Mouse (Mus musculus) liver, adult (tissue): Measurements from ENCODE around the gene Cdkn1b.

Experiments
- GATA4 ChIP-seq: IDR thresholded peaks from 2 replicates; pipeline ENCODE4 v1.6.1; 2014; ENCODE audit warnings: mild to moderate bottlenecking, low read length; ENCODE audit not compliant: insufficient replicate concordance

The Cdkn1b gene

DNA sequence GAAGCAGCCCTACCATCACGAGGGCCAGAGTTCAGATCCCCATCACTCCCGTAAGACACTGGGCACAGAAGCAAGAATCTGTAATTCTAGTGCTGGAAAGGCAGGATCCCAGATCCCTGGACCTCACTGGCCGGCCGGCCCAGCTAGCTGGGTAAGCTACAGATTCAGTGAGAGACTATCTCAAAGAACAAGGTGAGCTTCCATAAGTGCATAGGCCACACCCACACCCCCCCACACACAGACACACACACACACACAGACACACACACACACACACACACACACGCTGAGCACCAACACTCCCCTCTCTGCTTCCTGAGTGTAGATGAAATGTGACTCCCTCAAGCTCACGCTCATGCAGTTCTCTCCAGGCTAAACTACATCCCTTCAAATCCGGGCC, 29.8 kb upstream of the Cdkn1b start:
- TF ChIP-seq GATA4 = no peak

DNA sequence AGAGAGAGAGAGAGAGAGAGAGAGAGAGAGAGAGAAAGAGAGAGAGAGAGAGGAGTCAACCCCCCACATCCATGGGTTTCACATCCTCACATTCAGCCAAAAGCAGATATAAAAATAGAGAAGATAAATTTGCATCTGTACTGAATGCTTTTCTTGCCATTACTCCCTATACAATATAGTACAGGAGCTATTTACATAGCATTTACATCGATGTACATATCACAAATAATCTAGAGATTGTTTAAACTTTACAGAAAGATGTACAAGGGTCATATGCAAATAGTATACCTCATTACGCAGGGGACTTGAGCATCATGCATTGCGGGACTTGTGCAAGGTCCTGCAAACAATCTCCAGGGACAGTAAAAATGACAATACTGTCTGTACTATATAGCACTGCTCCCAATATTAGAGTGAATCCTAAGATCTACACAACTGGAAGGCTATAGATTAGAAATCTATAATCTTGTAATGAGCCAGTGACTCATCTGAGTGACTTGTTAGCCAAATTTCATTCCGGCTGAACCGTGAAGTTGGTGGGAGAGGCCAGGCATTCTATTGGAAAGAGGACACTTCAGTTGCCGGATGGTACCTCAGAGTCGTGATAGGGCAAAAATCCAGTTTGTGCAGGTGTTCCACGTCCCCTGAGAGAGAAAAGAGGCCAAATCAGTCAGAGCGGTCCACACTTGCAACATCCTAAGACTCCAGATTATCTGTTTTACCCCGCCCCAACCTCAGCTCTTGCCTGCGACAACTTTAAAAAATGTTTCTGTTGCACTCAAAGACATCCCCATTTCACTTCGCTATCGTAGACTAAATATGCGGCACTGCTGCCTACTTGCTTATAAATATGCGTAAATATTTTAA, 23.4 kb upstream of the Cdkn1b start:
- no peak for TF ChIP-seq GATA4

DNA sequence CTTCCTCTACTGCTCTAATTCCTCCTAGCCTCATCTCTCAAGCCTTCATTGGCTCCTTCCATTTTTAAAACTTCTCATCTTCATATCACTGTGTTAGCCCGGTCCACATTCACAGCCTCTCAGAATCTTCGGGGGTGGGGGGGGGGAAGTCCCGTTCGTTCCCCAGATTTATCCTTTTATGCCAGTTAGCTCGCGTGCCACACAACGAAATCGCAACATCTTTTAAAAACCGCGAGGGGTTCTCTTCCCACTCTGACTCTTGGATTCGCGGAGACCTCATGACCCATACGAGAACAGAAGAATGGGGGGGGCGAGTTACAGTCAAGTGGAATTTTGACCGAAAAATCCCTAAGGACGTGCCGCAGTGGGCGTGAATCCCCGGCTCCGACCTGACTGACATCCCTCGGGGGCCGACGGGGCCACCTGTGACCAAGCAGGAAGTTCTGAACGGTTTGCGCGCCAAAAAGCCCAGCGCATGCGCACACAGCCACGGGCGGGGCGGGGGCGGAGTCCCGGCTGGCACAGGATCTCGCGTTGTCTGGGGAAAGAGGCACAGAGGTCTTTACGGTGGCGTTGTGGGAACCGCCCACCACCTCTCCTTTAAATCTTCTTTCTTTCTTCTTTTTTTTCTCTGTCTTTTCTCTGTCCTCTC, 22.6 kb upstream of the Cdkn1b start:
- TF ChIP-seq GATA4 = peak; percentile 42; the same call in 1 of the 2 replicates

DNA sequence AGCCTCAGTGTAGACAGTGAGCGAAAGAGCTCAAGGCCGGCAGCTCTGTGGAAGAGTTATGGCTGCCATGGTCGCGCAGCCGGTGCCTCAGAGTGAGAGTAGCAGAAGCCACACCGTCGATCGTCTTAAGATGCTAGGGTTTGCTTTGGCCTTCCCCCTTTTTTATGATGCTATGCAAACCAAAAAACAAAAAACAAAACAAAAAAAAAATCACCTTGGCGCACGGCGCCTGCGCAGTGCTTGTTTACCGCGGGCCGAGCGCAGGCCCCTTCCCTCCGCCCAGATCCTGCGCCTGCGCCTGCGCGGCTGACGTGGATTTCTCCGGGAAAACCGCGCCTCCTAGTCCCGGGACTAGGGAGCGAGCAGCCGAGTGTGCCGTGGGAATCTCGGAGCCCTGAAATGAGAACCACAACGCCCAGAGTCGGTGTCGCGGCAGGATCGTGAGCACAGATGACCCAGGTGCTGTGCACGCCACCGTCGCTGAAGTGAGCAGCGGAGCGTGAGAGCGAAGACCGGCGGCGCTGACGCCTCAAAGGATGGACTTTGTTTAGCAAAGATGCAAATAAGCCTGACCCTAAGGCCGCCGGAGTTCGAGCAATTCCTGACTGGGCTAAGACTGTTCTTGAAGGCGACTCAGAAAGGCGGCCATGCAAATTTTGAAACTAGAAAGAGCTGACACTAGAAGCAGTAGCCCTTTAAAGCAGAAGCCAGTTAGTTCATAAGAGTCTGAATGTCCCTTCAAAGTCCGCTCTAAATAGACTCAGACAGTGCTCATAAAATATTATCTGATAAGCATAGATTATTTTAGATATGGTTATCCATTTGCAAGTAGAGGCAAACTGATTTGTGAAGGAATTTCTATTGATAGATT, 21.9 kb upstream of the Cdkn1b start, which contains the start of gene Gpr19:
Gpr19 (minus strand) TSS at position 484 of the 871 bp plus-strand sequence.
- no peak for TF ChIP-seq GATA4

DNA sequence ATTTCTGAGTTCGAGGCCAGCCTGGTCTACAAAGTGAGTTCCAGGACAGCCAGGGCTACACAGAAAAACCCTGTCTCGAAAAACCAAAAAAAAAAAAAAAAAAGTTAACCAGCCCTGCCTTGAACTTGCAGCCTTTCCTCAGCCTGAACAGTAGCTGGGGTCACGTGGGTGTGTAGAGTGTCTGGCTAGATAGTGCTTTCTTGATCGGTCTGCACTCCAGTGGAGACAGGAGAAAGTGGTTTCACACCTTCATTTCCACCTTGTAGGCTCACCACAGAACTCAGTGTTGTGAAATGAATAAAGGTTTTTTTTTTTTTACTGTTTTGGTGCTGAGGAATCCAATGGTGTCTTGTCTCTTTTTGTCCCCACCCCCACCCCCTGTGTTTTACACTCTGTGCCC, 16.8 kb upstream of the Cdkn1b start:
- no peak for TF ChIP-seq GATA4

DNA sequence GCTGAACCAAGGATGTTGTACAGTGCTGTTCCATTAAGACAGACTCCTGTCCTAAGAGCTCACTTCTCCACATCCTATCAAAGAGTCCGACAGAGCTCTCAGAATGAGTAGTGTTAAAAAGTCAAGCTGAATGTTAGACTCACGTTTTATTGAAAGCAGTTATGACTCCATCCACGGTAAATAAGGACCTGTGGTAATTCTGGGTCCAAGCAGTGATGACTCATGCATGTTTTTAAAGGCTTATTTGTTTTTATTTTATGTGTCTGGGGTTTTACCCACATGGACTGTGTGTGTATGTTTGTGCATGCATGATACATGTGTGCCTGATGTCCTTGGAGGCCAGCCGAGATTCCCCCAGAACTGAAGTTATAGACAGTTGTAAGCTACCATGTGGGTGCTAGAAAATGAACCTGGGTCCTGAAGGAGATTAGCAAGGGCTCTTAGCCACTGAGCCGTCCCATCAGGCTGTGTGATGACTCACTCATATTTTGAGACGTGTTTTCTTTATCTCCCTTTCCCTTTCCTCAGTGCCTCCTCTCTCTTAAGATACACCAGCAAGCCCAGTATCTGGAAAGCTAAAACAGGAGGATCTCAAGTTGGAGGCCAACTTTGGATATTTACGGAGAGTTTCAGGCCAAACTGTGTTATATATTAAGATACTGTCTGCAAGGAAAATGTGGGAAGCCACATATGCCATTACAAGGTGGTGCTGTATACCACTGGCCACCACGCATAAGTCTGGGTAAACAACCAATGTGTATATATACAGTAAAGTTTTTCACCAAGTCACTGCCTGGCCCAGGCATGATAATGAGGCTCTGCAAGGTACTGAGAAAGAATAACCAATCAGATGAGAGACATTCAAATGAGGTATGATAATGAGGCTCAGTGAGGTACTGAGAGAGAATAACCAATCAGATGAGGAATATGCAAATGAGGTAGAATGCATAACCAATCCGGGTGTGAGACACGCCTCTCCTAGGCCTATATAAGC, 16.0 kb upstream of the Cdkn1b start:
- no peak for TF ChIP-seq GATA4

DNA sequence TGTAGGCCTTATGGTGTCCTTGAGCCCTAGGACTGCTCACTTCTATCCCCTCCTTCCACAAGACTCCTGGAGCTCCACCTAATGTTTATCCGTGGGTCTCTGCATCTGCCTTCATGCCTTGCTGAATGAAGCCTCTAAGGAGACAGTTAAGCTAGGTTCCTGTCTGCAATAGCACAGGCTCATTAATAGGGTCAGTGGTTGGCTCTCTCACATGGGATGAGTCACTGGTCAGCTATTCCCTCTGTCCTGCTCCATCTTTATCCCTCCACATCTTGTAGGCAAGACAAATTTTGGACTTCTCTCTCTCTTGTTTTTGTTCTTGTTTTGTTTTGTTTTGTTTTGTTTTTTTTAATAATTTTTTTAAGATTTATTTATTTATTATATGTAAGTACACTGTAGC, 14.4 kb upstream of the Cdkn1b start:
- no peak for TF ChIP-seq GATA4

DNA sequence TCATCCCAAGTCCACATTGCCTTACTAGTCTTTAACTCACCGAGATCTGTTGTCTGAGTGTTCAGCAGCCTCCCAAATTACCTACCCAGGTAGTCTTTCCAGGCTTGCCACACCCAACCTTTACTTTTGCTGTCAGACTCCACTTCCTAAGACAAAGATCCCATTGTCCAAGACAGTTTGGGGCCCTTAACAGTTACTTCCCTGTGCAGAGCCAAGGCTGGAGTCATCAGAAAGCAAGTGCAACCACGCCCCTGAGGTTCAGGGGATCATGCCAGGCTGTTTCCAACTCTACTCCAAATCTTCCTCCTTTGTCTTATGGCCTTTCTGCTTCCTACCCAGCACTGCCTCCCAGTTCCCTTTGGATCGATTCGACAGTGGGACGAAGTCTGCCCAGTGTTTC, 5.7 kb upstream of the Cdkn1b start:
- TF ChIP-seq GATA4 = no peak

DNA sequence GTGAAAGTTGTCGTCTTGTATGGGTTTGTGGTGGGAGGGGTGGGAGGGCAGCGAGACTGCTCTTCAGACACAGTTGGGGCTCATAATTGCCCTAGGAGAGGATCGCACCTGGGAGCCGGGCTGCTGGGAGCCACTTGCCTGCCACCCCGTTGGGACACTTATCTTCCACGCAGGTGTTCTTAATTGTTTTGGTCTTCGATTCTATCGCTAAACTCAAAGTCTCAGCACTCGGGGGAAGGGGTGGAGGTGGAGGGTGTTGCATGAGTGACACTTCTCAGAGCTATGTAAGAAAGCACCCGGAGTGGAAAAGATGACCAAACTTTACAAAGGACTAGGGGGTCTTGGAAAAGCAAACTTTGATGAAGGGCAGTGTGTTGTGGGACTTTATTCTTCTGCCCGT, 3.6 kb upstream of the Cdkn1b start:
- TF ChIP-seq GATA4 = no peak

DNA sequence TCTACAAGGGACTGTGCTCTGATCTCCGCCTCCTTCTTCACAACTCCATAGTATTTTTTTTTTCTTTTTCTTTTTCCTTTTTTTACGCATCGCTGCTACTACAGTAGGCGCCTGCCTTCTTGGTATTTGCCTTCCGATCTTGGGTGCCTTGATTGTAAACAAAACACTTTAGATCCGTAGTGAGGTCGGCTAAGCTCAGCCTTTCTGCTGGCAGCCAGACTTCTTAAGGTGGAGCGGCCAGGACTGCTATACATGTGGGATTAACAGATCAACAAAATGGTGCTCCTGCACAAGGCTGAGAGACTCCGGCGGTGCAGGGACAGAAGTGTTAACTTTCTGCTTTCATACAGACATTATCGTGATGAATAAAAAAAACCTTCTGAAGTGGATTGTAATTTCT, 3.1 kb upstream of the Cdkn1b start:
- TF ChIP-seq GATA4 = no peak

DNA sequence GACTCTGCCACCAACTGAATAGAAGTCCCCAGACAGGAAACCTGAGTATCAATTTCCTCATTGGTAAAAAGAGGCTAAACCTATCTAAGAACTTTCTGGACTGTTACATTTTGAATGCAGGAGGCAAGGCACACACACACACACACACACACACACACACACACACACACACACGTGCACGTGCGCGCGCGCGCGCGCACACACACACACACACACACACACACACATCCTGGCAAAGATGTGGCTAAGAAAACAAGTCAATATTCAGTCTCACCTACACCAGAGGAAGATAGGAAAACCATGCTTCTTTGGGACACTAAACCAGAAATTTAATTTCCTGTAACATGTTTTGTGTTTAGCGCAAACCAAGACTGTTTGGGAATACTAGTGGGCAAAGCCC, 1.4 kb upstream of the Cdkn1b start:
- no peak for TF ChIP-seq GATA4

DNA sequence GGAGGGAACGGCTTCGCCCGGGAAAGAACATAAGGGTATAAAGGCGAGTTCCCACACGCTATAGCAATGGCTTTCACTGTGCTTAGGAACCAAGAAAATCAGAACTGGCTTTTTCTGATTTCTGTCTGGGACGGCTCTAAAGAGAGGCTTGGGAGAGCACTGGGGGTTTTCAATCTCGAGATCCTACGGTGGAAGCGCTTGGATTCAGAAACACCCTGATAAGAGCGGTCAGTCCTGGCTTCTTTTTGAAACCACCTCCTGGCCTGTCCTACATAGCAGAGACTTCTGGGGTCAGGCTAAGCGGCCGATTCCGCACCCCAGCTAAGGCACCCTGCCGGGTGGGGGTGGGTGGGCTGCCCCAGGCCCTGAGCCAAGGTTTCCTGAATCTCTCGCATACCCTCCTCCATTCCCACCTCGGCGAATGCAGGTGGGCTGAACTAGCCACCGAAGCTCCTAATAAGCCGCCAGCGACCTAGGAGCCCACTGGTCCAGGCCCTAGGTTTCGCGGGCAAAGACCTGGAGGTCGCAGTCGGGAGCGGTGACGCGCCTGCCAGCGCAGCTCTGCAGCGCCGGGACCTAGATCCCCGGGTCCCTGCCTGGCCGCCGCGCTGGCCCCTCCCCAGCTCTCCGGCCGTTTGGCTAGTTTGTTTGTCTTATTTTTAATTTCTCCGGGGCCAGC, 551 bp upstream of the Cdkn1b start:
- no peak for TF ChIP-seq GATA4

DNA sequence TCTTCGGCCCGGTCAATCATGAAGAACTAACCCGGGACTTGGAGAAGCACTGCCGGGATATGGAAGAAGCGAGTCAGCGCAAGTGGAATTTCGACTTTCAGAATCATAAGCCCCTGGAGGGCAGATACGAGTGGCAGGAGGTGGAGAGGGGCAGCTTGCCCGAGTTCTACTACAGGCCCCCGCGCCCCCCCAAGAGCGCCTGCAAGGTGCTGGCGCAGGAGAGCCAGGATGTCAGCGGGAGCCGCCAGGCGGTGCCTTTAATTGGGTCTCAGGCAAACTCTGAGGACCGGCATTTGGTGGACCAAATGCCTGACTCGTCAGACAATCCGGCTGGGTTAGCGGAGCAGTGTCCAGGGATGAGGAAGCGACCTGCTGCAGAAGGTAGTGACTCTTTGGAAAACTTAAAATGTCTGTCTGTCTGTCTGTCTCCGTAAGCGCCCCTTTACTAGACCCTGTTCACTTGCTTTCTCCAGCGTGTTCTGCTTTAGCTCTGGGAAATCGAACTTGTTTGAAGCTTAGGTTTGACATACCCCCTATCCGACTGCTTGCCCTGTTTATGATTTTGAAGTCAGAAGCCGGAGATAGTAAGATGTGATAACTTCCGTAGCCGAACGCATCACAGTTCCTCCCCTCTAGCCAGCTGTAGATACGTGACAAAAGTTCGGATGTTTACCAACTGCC, 953 bp downstream of the Cdkn1b start:
- no peak for TF ChIP-seq GATA4

DNA sequence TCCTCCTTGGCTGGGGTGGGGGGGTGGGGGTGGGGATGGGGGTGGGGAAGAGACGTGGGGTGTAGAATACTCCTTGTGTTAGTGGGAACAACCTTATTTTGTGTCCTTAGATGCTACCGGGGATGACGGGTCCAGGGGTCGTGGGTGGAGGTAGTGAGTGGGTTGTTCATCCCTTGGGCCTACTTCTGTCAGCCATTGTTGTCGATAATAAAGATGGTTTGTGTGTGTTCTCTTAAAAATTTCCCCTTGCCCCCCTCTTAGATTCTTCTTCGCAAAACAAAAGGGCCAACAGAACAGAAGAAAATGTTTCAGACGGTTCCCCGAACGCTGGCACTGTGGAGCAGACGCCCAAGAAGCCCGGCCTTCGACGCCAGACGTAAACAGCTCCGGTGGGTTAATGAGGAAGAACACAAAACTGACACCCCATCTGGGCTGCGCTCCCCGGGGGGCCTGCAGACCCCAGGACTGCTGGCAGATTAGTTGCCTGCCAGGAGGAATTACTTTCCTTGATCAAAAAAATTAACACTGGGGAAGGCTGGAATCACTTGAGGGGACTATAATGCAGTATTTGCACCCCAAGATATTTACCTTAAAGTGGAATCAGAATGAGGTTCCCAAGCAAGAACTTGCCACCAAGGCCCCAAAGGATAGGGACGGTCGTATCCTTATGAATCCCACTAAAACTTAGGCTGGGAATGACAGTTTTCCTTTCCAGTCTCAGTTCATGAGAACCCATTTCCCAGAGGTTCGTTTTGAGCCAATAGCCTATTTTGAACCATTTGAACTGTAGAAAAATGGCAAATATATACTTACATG, 1.7 kb downstream of the Cdkn1b start:
- TF ChIP-seq GATA4 = no peak
